Mouse (Mus musculus) erythroid progenitor cell, adult 5-6 weeks (primary cell): ENCODE data around the gene Ep300. TPM values are rescaled to one million over a fixed set of nuclear protein-coding genes. Genes with fewer than 3 reads are reported as not detected.
"Not testable (repeated sequence)": the region's sequence is repeated elsewhere in the genome, so short reads cannot be mapped to it uniquely, and the experiment has no call there.

Experiments
- ATAC-seq: replicated peaks from 2 replicates; pipeline ENCODE4 v1.8.0; 2016; ENCODE audit warnings: moderate number of reproducible peaks, mild to moderate bottlenecking, moderate TSS enrichment, inconsistent platforms; ENCODE audit not compliant: poor library complexity, low FRiP score, severe bottlenecking
- total RNA-seq, 2 experiments: library from RNA; stranded (forward) in 1 of 2; stranded (reverse) in 1 of 2; fragments of 150-400 nt in 1 of 2; fragments of 186-747, 209-891 nt in 1 of 2; gene quantifications; 2 replicates each; pipeline versions ENCODE4 v1.2.3 to v1.2.4; 2015 to 2017; ENCODE audit warnings: low replicate concordance in 2 of 2

Ep300 gene
- total RNA-seq, 2 experiments from 2014 or later: 81.7 to 135 TPM

DNA sequence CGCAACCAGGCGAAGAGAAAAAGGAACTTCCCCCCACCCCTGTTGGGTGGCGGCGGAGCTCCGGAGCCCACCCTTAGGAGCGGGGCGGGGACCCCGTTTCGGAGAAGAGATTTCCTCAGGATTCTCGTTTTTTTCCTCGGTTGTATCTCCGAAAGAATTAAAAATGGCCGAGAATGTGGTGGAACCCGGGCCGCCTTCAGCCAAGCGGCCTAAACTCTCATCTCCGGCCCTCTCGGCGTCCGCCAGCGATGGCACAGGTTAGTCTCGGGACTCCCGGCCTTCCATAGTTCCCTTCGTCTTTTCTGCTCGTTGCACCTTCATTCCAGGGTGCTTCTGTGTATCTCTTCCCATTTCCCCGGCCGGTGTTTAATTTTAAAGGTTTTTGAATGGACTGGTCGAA, 1.3 kb downstream of the Ep300 start:
- ATAC-seq: peak; percentile 33

DNA sequence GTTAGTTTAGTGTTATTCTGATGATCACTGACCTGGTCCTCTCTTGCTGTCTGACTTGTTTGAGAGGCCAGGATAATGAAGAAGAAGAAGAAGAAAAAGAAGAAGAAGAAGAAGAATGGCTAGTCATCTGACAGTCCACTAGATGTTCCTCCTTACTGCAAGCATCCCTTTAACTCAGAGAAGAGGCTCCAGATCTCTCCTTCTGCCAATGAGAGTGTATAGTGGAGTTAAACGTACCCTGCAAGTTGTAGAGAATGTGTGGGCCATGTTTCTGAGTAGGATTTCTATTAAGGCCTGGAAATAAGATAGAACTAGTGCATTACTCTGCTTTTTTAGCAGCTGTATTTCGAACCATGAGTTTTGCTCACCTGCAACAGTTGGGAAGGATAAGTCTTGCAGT, 2.5 kb downstream of the Ep300 start:
- no peak for ATAC-seq

GRCm38 (mm10) chr15:81594146-81594696, 9.1 kb downstream of the Ep300 start:
- no peak for ATAC-seq

- not testable (repeated sequence) for ATAC-seq
Observed at GRCm38 (mm10) chr15:81598742-81599141, 13.6 kb downstream of the Ep300 start.

DNA sequence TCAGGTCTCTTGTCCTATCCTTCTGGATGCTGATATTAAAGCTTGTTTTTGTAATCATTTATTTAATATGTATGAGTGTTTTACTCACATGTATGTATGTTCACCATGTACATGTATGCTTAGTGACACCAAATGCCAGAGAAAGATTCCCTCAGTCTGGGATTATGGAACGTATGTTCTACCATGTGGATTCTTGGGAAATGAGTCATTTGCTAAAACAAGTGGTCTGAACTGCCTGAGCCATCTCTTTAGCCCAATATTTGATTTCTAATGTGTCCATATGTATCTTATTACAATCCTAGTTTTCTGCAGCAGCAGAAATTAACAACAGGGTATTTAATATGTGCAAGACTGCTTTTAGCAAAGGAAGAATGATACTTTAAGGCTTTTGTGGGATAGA, 20.1 kb downstream of the Ep300 start:
- no peak for ATAC-seq

DNA sequence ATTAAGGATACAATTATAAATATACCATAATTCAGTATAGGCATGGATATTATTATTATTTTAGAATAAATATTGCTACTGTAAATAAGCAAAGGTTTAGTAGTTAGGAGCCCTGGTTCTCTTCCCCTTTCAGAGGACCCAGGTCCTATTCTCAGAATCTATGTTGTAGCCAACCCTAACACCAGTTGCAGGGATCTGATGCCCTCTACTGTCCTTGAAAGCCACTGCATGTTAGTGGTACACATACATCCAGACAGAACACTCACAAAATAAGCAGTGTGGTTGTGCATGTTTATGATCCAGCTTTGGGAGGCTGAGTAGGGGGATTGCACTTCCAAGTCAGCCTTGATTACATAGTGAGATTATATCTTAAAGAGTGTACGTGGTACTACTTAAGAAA, 21.5 kb downstream of the Ep300 start:
- peak; percentile 76 for ATAC-seq

DNA sequence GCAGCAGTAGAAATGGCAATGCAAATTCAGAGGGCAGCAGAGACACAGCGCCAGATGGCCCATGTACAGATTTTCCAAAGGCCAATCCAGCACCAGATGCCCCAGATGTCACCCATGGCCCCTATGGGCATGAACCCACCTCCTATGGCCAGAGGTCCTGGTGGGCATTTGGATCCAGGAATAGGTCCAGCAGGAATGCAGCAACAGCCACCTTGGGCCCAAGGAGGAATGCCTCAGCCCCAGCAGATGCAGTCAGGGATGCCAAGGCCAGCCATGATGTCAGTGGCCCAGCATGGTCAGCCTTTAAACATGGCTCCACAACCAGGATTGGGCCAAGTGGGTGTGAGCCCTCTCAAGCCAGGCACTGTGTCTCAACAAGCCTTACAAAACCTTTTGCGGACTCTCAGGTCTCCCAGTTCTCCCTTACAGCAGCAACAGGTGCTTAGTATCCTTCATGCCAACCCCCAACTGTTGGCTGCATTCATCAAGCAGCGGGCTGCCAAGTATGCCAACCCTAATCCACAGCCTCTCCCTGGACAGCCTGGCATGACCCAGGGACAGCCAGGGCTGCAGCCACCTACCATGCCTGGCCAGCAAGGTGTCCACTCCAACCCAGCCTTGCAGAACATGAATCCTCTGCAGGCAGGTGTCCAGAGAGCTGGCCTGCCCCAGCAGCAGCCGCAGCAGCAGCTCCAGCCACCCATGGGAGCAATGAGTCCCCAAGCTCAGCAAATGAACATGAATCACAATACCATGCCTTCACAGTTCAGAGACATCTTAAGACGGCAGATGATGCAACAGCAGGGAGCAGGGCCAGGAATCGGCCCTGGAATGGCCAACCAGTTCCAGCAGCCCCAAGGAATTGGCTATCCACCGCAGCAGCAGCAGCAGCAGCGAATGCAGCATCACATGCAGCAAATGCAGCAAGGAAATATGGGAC, 64.6 kb downstream of the Ep300 start:
- no peak for ATAC-seq

- no peak for ATAC-seq
Observed at GRCm38 (mm10) chr15:81650636-81651035, 65.5 kb downstream of the Ep300 start.

DNA sequence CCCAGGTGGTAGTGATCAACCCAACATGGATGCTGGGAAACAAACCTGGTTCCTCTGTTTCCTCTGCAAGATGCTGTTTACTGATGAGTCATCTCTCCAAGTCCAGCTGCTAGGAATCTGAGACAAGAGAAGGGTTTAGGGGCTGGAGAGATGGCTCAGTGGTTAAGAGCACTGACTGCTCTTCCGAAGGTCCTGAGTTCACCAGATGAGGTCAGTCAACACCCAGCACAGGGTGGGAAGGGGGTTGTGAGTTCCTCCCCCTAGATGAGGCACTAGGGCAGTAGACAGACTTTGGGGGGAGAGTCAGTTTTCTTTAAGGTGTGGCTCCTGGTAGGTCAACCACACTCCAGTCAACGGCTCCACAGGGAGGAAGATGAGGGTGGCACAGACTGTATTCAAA, 76.5 kb downstream of the Ep300 start:
- no peak for ATAC-seq

- ATAC-seq: no peak
Observed at GRCm38 (mm10) chr15:81663281-81663680, 78.1 kb downstream of the Ep300 start.

GRCm38 (mm10) chr15:81663697-81664561, 78.8 kb downstream of the Ep300 start, which contains the start of gene L3mbtl2:
Gene L3mbtl2 (plus strand): TSS chr15:81663889.
- ATAC-seq: peak; percentile 99

- no peak for ATAC-seq
Observed at GRCm38 (mm10) chr15:81666957-81667356, 81.8 kb downstream of the Ep300 start.

GRCm38 (mm10) chr15:81670231-81670640, 85.1 kb downstream of the Ep300 start:
- peak; percentile 53; the same call in 1 of the 2 replicates for ATAC-seq

DNA sequence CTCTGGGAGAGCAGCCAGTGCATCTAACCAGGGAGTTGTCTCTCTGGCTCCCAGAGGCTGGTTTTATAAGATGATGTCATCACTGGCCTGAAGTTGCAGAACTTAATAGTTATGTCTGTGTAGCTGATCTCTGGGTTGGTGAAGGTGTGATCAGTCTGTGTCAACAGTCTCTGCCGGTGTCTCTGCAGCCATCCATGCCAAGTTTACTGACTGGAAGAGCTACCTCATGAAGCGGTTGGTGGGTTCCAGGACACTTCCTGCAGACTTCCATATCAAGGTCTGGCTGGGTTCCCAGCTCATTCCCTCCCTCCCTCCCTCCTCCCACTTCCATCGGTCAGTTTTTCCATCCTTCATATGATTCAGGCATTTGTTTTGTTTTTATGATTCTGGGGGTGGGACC, 91.5 kb downstream of the Ep300 start:
- no peak for ATAC-seq

DNA sequence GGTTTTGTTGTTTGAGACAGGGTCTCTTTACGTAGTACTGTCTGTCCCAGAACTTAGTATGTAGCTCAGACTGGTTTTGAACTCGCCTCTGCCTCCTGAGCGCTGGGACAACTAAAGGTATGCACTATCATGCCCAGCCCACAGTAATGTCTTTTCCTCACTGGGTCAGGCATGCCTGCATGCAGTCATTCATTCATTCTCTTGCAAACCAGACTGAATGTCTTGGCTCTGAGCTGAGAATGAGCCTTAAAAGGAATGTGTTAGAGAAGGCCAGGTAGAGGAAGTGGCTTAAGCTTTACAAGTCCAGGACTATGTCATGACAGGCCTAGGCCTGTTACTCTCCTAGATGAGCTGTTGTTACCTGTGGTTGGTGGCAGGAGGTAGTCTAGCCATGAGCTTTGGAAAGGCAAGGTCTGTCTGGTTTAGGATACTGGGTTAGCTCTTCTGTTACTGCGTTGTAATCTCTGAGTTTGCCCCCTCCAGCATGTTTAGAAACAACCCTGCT, 95.2 kb downstream of the Ep300 start:
- ATAC-seq: no peak

DNA sequence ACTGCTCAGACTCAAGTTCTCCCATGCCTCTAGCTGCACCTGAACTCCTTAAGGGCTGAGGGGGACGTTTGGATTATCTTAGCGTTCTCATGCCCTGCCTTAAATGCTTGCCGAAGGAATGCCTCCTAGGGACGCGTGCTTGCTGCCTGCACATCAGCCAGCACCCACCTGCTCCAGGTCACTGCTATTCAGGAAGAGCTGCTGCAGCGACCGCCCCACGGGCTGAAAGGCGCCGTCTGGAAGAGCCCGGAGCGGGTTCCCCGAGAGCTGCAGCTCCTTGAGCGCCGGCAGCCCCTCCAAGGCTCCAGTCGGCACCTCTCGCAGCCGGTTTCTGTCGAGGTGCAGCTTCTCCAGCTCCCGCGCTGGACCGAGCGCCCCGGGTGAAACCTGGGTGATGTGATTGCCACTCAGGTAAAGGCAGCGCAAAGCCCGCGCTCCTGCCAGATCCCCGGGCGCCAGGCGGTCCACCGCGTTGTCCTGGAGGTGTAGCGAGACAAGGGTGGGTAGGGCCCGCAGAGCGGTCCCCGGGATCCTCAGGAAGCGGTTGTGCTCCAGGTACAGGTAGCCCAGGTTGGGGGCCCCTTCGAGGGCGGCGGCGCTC, 108.3 kb downstream of the Ep300 start:
- no peak for ATAC-seq

DNA sequence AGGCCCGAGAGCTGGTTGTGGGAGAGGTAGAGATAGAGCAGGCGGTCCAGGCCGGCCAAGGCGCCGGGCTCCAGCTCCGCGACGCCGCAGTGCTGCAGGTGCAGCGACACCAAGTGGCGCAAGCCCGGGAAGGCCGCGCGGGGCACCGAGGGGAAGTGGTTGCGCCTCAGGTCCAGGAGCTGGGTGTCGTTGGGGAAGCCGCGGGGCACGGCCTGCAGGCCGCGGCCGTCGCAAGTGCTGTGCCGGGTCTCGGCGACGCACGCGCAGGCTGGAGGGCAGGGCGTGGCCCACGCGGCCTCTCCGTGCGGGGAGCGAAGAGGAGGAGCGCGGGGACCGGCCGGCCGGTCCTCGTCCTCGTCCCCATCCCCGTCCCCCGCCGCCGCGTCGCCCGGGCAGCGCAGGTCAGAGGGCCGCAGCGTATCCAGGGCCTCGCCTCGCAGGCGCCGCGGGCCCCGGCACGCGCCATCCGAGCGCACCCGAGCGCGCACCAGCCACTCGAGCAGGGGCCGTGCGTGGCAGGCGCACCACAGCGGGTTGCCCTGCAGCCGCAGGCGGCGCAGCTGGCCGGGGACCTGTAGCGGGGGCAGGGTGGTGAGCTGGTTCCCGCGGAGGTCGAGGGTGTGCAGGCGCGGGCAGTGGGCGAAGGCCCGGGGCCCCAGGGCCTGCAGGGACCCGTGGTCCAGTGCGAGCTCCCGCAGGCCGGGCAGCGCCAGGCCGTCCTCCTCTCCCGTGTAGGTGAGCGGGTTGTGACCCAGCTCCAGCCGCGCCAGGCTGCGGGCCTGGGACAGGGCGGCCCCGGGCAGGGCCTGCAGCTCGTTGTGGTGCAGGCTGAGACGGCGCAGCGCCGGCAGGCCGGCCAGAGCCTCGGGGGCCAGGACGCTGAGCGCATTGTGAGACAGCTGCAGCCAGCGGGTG, 109.1 kb downstream of the Ep300 start:
- 0 out of 2 replicates have a peak, but pooled peaks have one; percentile 25 for ATAC-seq

DNA sequence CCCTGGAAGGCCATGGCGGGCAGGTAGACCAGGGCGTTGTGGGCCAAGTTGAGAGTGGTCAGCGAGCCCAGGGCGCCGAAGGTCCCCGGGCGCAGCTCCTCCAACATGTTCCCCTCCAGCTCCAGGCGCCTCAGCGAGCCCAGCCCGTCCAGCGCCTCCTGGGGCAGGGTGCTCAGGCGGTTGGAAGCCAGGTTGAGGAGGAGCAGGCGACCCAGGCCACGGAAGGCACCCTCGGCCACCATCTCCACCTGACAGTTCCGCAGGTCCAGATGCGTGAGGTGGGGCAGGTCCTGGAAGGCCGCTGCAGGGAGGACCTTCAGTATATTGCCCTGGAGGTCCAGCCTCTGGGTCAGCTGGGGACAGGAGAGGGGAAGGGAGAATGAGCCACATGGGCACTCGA, 109.7 kb downstream of the Ep300 start:
- ATAC-seq: no peak

- ATAC-seq: no peak
Observed at GRCm38 (mm10) chr15:81697175-81697574, 112.0 kb downstream of the Ep300 start, which contains the start of gene Chadl. Gene Chadl (minus strand): TSS chr15:81697287.
